Mouse (Mus musculus) neural tube, embryonic 11.5 days (tissue): Measurements from ENCODE around the gene Tmem238. TPM values are rescaled to one million over a fixed set of nuclear protein-coding genes. Genes with fewer than 3 reads are reported as not detected.

Source experiments
- polyA plus RNA-seq: library from polyadenylated mRNA; unstranded; fragments of >200 nt; fragmentation: Nextera tagmentation; extraction: Ambion mirVana; gene quantifications from 2 replicates; pipeline ENCODE4 v1.2.1, GENCODE M21; 2014

The Tmem238 gene
- polyA plus RNA-seq, 1 experiment from 2014 or later, result 1.7 TPM

Other genes starting within 250 kb of the Tmem238 start
- gene Syt5, start 242.1 kb downstream of the Tmem238 start, polyA plus RNA-seq, result 9.0 and 10.8 TPM in 2 replicates
- gene Ptprh, start 185.6 kb downstream of the Tmem238 start, polyA plus RNA-seq, result not detected in 2 replicates
- gene Tmem86b, start 158.2 kb downstream of the Tmem238 start, polyA plus RNA-seq, result 1.5 and 2.1 TPM in 2 replicates
- gene Ppp6r1, start 130.6 kb downstream of the Tmem238 start, polyA plus RNA-seq, result 6.0 and 6.7 TPM in 2 replicates
- gene Hspbp1, start 104.6 kb downstream of the Tmem238 start, polyA plus RNA-seq, result 108 and 120 TPM in 2 replicates
- gene Brsk1, start 99.1 kb downstream of the Tmem238 start, polyA plus RNA-seq, result 2.7 and 3.4 TPM in 2 replicates
- gene Tmem150b, start 64.4 kb downstream of the Tmem238 start, polyA plus RNA-seq, result 0.17 TPM in 1 of 2 replicates, not detected in the other
- gene Kmt5c, start 49.5 kb downstream of the Tmem238 start, polyA plus RNA-seq, result 80.6 and 87.0 TPM in 2 replicates
- 23.0 and 27.0 TPM in 2 replicates for gene Cox6b2, start 36.6 kb downstream of the Tmem238 start, polyA plus RNA-seq
- gene Fam71e2, start 18.4 kb downstream of the Tmem238 start, polyA plus RNA-seq, result not detected in 2 replicates
- gene Il11, start 6.8 kb downstream of the Tmem238 start, polyA plus RNA-seq, result 0.16 TPM in 1 of 2 replicates, not detected in the other
- not detected in 2 replicates for gene Tmem190, start 6.7 kb downstream of the Tmem238 start, polyA plus RNA-seq
- gene Rpl28, start 3.2 kb upstream of the Tmem238 start, polyA plus RNA-seq, result 157 and 169 TPM in 2 replicates
- 422 and 471 TPM in 2 replicates for gene Ube2s, start 22.9 kb upstream of the Tmem238 start, polyA plus RNA-seq
- 3.1 and 3.2 TPM in 2 replicates for gene Shisa7, start 55.0 kb upstream of the Tmem238 start, polyA plus RNA-seq
- 2.4 and 2.5 TPM in 2 replicates for gene Isoc2b, start 80.6 kb upstream of the Tmem238 start, polyA plus RNA-seq
- gene Isoc2a, start 87.5 kb upstream of the Tmem238 start, polyA plus RNA-seq, result 0.49 and 0.82 TPM in 2 replicates
- 0.29 TPM in 1 of 2 replicates, not detected in the other for gene Gm36210, start 116.9 kb upstream of the Tmem238 start, polyA plus RNA-seq
- 3.5 and 3.8 TPM in 2 replicates for gene Zfp628, start 125.6 kb upstream of the Tmem238 start, polyA plus RNA-seq
- 6.4 and 7.1 TPM in 2 replicates for gene Nat14, start 132.4 kb upstream of the Tmem238 start, polyA plus RNA-seq
- 2.8 and 3.3 TPM in 2 replicates for gene Ssc5d, start 136.1 kb upstream of the Tmem238 start, polyA plus RNA-seq
- not detected in 2 replicates for gene Sbk2, start 174.8 kb upstream of the Tmem238 start, polyA plus RNA-seq
- 0.09 TPM in 1 of 2 replicates, not detected in the other for gene Sbk3, start 181.5 kb upstream of the Tmem238 start, polyA plus RNA-seq
- 41.6 and 47.8 TPM in 2 replicates for gene Zfp579, start 206.5 kb upstream of the Tmem238 start, polyA plus RNA-seq
- 7.8 and 10.1 TPM in 2 replicates for gene Zfp524, start 224.8 kb upstream of the Tmem238 start, polyA plus RNA-seq
- gene Fiz1, start 225.0 kb upstream of the Tmem238 start, polyA plus RNA-seq, result 50.2 and 50.6 TPM in 2 replicates
- gene Gm44973, start 225.8 kb upstream of the Tmem238 start, polyA plus RNA-seq, result 0.36 and 1.1 TPM in 2 replicates
- 5.5 and 5.6 TPM in 2 replicates for gene Zfp865, start 230.7 kb upstream of the Tmem238 start, polyA plus RNA-seq
- gene Ccdc106, start 230.9 kb upstream of the Tmem238 start, polyA plus RNA-seq, result 6.4 and 8.3 TPM in 2 replicates
- gene 4632433K11Rik, start 244.5 kb upstream of the Tmem238 start, polyA plus RNA-seq, result 0.50 TPM in 1 of 2 replicates, not detected in the other
- 2.7 and 3.2 TPM in 2 replicates for gene Zfp784, start 248.8 kb upstream of the Tmem238 start, polyA plus RNA-seq